Mouse (Mus musculus) gastrocnemius, adult 8-10 months (tissue): Measurements from ENCODE around the gene Ecm2. TPM values are rescaled to one million over a fixed set of nuclear protein-coding genes. Genes with fewer than 3 reads are reported as not detected.

ENCODE experiments used
- total RNA-seq, 4 experiments: library from RNA; stranded (reverse); gene quantifications; 2 replicates each; pipeline ENCODE4 v1.2.4; 2022

Ecm2 gene
- total RNA-seq, 4 experiments from 2014 or later: 3.7 to 7.9 (median 5.6) TPM

Other genes with a start within 250 kb of the Ecm2 start
- 1 to 10 TPM in 2 of 4 experiments, under 1 TPM in 2; 0.34 to 1.5 (median 0.98) TPM for gene Fgd3, start 184.5 kb upstream of the Ecm2 start, total RNA-seq
- 10 to 100 TPM; 21.6 to 26.7 (median 24.6) TPM for gene Bicd2, start 163.2 kb upstream of the Ecm2 start, total RNA-seq
- 1 to 10 TPM; 6.1 to 7.6 (median 7.0) TPM for gene Ippk, start 83.6 kb upstream of the Ecm2 start, total RNA-seq
- 1 to 10 TPM; 1.3 to 2.0 (median 1.7) TPM for gene Tes3-ps, start 11.5 kb upstream of the Ecm2 start, total RNA-seq
- 10 to 100 TPM in 2 of 4 experiments, 1 to 10 TPM in 2; 6.7 to 15.4 (median 9.9) TPM for gene Aspn, start 39.6 kb downstream of the Ecm2 start, total RNA-seq
- gene Omd, start 77.7 kb downstream of the Ecm2 start, total RNA-seq: 1 to 10 TPM in 2 of 4 experiments, under 1 TPM in 2; 0.68 to 3.6 (median 1.8) TPM
- 10 to 100 TPM; 12.6 to 36.1 (median 29.0) TPM for gene Ogn, start 103.2 kb downstream of the Ecm2 start, total RNA-seq
- 1 to 10 TPM in 2 of 4 experiments, under 1 TPM in 2; 0.67 to 1.8 (median 0.94) TPM for gene Cenpp, start 148.0 kb downstream of the Ecm2 start, total RNA-seq
- gene Nol8, start 148.3 kb downstream of the Ecm2 start, total RNA-seq: 10 to 100 TPM; 12.0 to 16.5 (median 13.6) TPM
- 10 to 100 TPM; 64.6 to 90.8 (median 87.8) TPM for gene Iars, start 177.3 kb downstream of the Ecm2 start, total RNA-seq